Mouse (Mus musculus) embryonic fibroblast, embryonic 13.5 days (primary cell): ENCODE data around the gene Ankrd33.

Source experiments
- CTCF ChIP-seq: IDR thresholded peaks from 2 replicates; pipeline ENCODE4 v1.5.1; 2011; ENCODE audit warnings: mild to moderate bottlenecking, control low read depth, low read length, moderate library complexity, borderline replicate concordance; ENCODE audit not compliant: insufficient read depth
- POLR2A ChIP-seq: IDR thresholded peaks from 2 replicates; pipeline ENCODE4 v1.6.1; 2011; ENCODE audit warnings: low read depth, mild to moderate bottlenecking, control low read depth, low read length, moderate library complexity

DNA sequence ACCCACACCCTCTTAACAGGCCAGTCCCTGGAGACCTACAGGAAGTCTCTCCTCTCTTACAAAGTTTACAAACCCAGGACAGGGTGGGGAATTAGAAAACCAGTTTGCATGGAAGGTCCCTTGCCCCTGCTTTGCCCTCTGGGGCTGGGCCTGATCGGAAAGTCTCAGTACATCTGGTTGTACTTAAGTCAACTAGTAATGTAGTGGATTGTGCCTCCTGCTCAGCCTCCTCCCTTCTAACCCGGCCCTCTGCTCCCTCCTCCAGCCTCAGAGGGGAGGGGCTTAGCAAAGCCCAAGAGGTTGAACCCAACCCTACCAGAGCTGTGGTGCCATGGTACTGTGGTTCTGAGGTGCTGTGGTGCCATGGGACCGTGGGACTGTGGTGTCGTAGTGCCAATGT, 33.3 kb upstream of the Ankrd33 start:
- TF ChIP-seq CTCF (no peak), POLR2A (no peak)
